Comparison of ENCODE assay signal across 18 mouse cellular contexts in the genomic region with DNA sequence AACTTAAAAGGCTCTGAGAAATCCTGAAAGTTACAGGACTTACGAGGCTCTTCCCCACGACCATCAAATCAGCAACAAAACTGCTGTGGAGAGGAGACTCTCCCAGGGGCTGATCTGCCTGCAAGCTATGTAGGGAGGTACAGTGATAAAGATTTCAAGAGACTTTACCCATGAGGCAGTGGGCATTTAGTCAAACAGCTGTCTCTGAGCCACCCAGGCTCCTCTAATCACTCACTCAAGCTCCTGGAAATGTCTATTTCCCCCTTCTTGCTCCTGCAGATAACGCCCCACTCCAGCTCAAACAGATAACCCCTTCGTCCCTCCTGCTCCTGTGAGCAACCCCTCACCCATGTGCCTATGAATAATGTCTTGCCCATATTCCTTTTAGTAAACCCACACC.
"Had no signal": no experiment of that assay in that cellular context is flagged by ENCODE, and none has a peak within 500 bp of the region (broad histone marks: within the 10 kb centered on the region; RNA-seq: fewer than 3 reads in every experiment).

No protein-coding gene starts in this region.

- H3K36me3 ChIP-seq: limb, embryonic 15.5 days; midbrain, embryonic 10.5 days; neural tube, embryonic 15.5 days had no signal

- H3K27me3 ChIP-seq: limb, embryonic 15.5 days; neural tube, embryonic 15.5 days had no signal

- H3K9ac ChIP-seq: limb, embryonic 15.5 days; lung, embryonic 14.5 days; neural tube, embryonic 15.5 days had no signal

- H3K4me3 ChIP-seq: limb, embryonic 15.5 days; midbrain, embryonic 10.5 days; myocyte; neural tube, embryonic 15.5 days had no signal

- H3K4me2 ChIP-seq: limb, embryonic 15.5 days; lung, embryonic 14.5 days; neural tube, embryonic 15.5 days had no signal

- DNase-seq: kidney, adult 11 months; kidney, adult 9 months; kidney, postnatal 36 days; layer of hippocampus, adult 9-11 months; layer of hippocampus, postnatal 36 days; lung, embryonic 14.5 days; lung, postnatal 10 days; lung, postnatal 4 days; midbrain, embryonic 14.5 days; right cerebral cortex, postnatal 4 days; spleen, adult 18-20 months; thymus, adult 18-20 months; thymus, postnatal 25 days had no signal

- H3K27ac ChIP-seq: kidney, postnatal 0 days; limb, embryonic 15.5 days; midbrain, embryonic 10.5 days; neural tube, embryonic 15.5 days had no signal

- H3K9me3 ChIP-seq: limb, embryonic 15.5 days; midbrain, embryonic 10.5 days; neural tube, embryonic 15.5 days had no signal

- H3K4me1 ChIP-seq: limb, embryonic 15.5 days; midbrain, embryonic 10.5 days; neural tube, embryonic 15.5 days had no signal
